Mouse (Mus musculus): ENCODE measurements around the gene Zbtb1.

The Zbtb1 gene

GRCm38 (mm10) chr12:76369978-76370830, at the start of gene Zbtb1:
Zbtb1 (plus strand) TSS chr12:76370266.
- DNase-seq (ENCODE audit: low spot score) = peak; percentile 71

GRCm38 (mm10) chr12:76324679-76325431, 45.2 kb upstream of the Zbtb1 start, which contains the start of gene Akap5:
Akap5 (plus strand) TSS chr12:76324891.
- peak; percentile 36 for DNase-seq (ENCODE audit: low spot score)

GRCm38 (mm10) chr12:76326437-76327220, 43.4 kb upstream of the Zbtb1 start:
- DNase-seq (ENCODE audit: low spot score) = no peak

GRCm38 (mm10) chr12:76328567-76329354, 41.3 kb upstream of the Zbtb1 start:
- DNase-seq (ENCODE audit: low spot score) = no peak

GRCm38 (mm10) chr12:76333688-76334087, 36.4 kb upstream of the Zbtb1 start:
- DNase-seq (ENCODE audit: low spot score) = no peak

GRCm38 (mm10) chr12:76335641-76336040, 34.4 kb upstream of the Zbtb1 start:
- DNase-seq (ENCODE audit: low spot score) = no peak

GRCm38 (mm10) chr12:76336111-76336965, 33.7 kb upstream of the Zbtb1 start:
- DNase-seq (ENCODE audit: low spot score) = no peak

- peak; percentile 60 for DNase-seq (ENCODE audit: low spot score)
These were observed 29.0 kb upstream of the Zbtb1 start for GRCm38 (mm10) chr12:76341080-76341479.

- no peak for DNase-seq (ENCODE audit: low spot score)
These were observed 24.2 kb upstream of the Zbtb1 start for GRCm38 (mm10) chr12:76345759-76346455.

- no peak for DNase-seq (ENCODE audit: low spot score)
These were observed 20.3 kb upstream of the Zbtb1 start for GRCm38 (mm10) chr12:76349680-76350220.

- DNase-seq (ENCODE audit: low spot score) = no peak
These were observed 9.2 kb upstream of the Zbtb1 start for GRCm38 (mm10) chr12:76360868-76361267.

- no peak for DNase-seq (ENCODE audit: low spot score)
These were observed 8.4 kb upstream of the Zbtb1 start for GRCm38 (mm10) chr12:76361405-76362302.

- no peak for DNase-seq (ENCODE audit: low spot score)
These were observed 7.8 kb upstream of the Zbtb1 start for GRCm38 (mm10) chr12:76362303-76362676.

GRCm38 (mm10) chr12:76366276-76366675, 3.8 kb upstream of the Zbtb1 start:
- DNase-seq (ENCODE audit: low spot score) = no peak

GRCm38 (mm10) chr12:76367096-76367995, 2.7 kb upstream of the Zbtb1 start:
- no peak for DNase-seq (ENCODE audit: low spot score)

- no peak for DNase-seq (ENCODE audit: low spot score)
These were observed 1.8 kb upstream of the Zbtb1 start for GRCm38 (mm10) chr12:76368201-76368789.

GRCm38 (mm10) chr12:76368790-76369205, 1.3 kb upstream of the Zbtb1 start:
- DNase-seq (ENCODE audit: low spot score) = no peak

Measured in ovary, postnatal 14 days (tissue).